Mouse (Mus musculus) heart, adult 2 months (tissue): ENCODE measurements around the gene Tmed2.

ENCODE experiments used
- EP300 ChIP-seq: fragments of 200-500 bp; IDR thresholded peaks from 2 replicates; pipeline ENCODE4 v1.6.1; 2011; ENCODE audit warnings: low read depth, low read length, control low read depth; ENCODE audit not compliant: insufficient read depth
- POLR2A ChIP-seq: fragments of 200-500 bp; IDR thresholded peaks from 2 replicates; pipeline ENCODE4 v1.6.1; 2011; ENCODE audit warnings: mild to moderate bottlenecking, low read depth, low read length, control low read depth; ENCODE audit not compliant: insufficient read depth

- TF ChIP-seq POLR2A (no peak), EP300 (no peak)
Observed at GRCm38 (mm10) chr5:124496614-124497514, 43.6 kb upstream of the Tmed2 start.
